Comparison of ENCODE assay signal across 8 mouse cellular contexts in genomic region chr12:76532926-76533376, GRCm38 (mm10). TPM values are rescaled to one million over a fixed set of nuclear protein-coding genes. Genes with fewer than 3 reads are reported as not detected.
DNase-seq lines count a peak whose midpoint lies in the region; ATAC-seq and TF ChIP-seq lines count a peak whose summit lies in the region.

No protein-coding gene starts in this region.

- peak overlapping the region; percentile 81 for H3K4me3 ChIP-seq in spleen, adult 2 months (ENCODE audit: extremely low read depth, insufficient read depth, insufficient read length)
- peak overlapping the region; percentile 52 for H3K4me3 ChIP-seq in intestine, postnatal 0 days (ENCODE audit: low read depth, low read length)
- H3K4me3 ChIP-seq in neural tube, embryonic 12.5 days: peak overlapping the region; percentile 59

- H3K27ac ChIP-seq in spleen, adult 2 months (ENCODE audit: insufficient read depth, low read length): peak overlapping the region; percentile 79
- peak overlapping the region; percentile 95 for H3K27ac ChIP-seq in intestine, postnatal 0 days (ENCODE audit: low read depth, low read length)
- no peak overlapping the region for H3K27ac ChIP-seq in neural tube, embryonic 12.5 days

- H3K9ac ChIP-seq in intestine, postnatal 0 days (ENCODE audit: low read depth, low read length): peak overlapping the region; percentile 59; the same call in 1 of the 2 replicates
- H3K9ac ChIP-seq in neural tube, embryonic 12.5 days: peak overlapping the region; percentile 56

- peaks cover 2% of the 10 kb centered on the region; the same call in 1 of the 2 replicates for H3K27me3 ChIP-seq in spleen, adult 2 months (ENCODE audit: control insufficient read depth, insufficient read depth, low read length)
- H3K27me3 ChIP-seq in intestine, postnatal 0 days (replicated peaks; ENCODE audit: control insufficient read depth, insufficient read depth, low read length): no peaks in the 10 kb centered on the region
- peaks cover 56% of the 10 kb centered on the region for H3K27me3 ChIP-seq in neural tube, embryonic 12.5 days (replicated peaks)

- peak; percentile 63 for ATAC-seq in intestine, postnatal 0 days
- peak; percentile 19; the same call in 1 of the 2 replicates for ATAC-seq in neural tube, embryonic 12.5 days (ENCODE audit: low FRiP score, low read depth)

- peak overlapping the region; percentile 80 for H3K4me2 ChIP-seq in intestine, postnatal 0 days (replicated peaks; ENCODE audit: low read depth)
- H3K4me2 ChIP-seq in neural tube, embryonic 12.5 days (replicated peaks): peak overlapping the region; percentile 97

- peaks cover 28% of the 10 kb centered on the region; the same call in 1 of the 2 replicates for H3K4me1 ChIP-seq in spleen, adult 2 months (ENCODE audit: control insufficient read depth, insufficient read depth, insufficient read length)
- peaks cover 8% of the 10 kb centered on the region for H3K4me1 ChIP-seq in intestine, postnatal 0 days (replicated peaks; ENCODE audit: control insufficient read depth, insufficient read depth, low read length)
- H3K4me1 ChIP-seq in neural tube, embryonic 12.5 days: peaks cover 14% of the 10 kb centered on the region

- no peak for TF ChIP-seq CTCF in spleen, adult 2 months (IDR thresholded peaks at IDR 0.05; ENCODE audit: extremely low read depth, insufficient read depth, insufficient read length, insufficient replicate concordance)
- TF ChIP-seq CTCF in intestine, postnatal 0 days (IDR thresholded peaks at IDR 0.05; ENCODE audit: low read depth): 0 out of 2 replicates have a peak, but pooled peaks have one; percentile 6

- H3K9me3 ChIP-seq in intestine, postnatal 0 days (ENCODE audit: control insufficient read depth): no peaks in the 10 kb centered on the region
- H3K9me3 ChIP-seq in neural tube, embryonic 12.5 days: no peaks in the 10 kb centered on the region

- under 1% methylated on average over 31 of the region's 31 CpGs for WGBS in spleen, adult 2 months
- under 1% methylated on average over 31 of the region's 31 CpGs for WGBS in intestine, postnatal 0 days
- WGBS in neural tube, embryonic 12.5 days: under 1% methylated on average over 31 of the region's 31 CpGs

- TF ChIP-seq POLR2A in spleen, adult 2 months (IDR thresholded peaks at IDR 0.05; ENCODE audit: low read depth, low read length): no peak

- H3K36me3 ChIP-seq in spleen, adult 2 months (ENCODE audit: control insufficient read depth, insufficient read depth, low read length): no peaks in the 10 kb centered on the region
- H3K36me3 ChIP-seq in intestine, postnatal 0 days (ENCODE audit: control insufficient read depth, insufficient read depth): no peaks in the 10 kb centered on the region
- H3K36me3 ChIP-seq in neural tube, embryonic 12.5 days: no peaks in the 10 kb centered on the region

- DNase-seq in cerebellum, adult 9-10 months: peak; percentile 59
- DNase-seq in cerebellum, adult 9-11 months: no peak
- DNase-seq in spleen, adult 2 months (ENCODE audit: low read depth in 1 of 2, low spot score in 2 of 2): peak in 1 of 2 experiments; percentile 18
- no peak for DNase-seq in spleen, postnatal 4 days (ENCODE audit: low spot score in 2 of 2)
- no peak for DNase-seq in urinary bladder, postnatal 25 days (ENCODE audit: low spot score)
- DNase-seq in left cerebral cortex, adult 11 months (ENCODE audit: low spot score): no peak

RNA-seq across cellular contexts. Expression of gene Plekhg3, which starts 2.3 kb away (rescaled TPM):
- polyA plus RNA-seq in spleen, adult 2 months (2012; rRNA removed): 15.3 and 17.3 TPM in 2 replicates
- 5.7 and 7.5 TPM in 2 replicates for polyA plus RNA-seq in intestine, postnatal 0 days (2015; fragmentation: Nextera tagmentation; extraction: Ambion mirVana)
- polyA plus RNA-seq in neural tube, embryonic 12.5 days (2016; fragmentation: Nextera tagmentation; extraction: Ambion mirVana): 1.9 and 2.0 TPM in 2 replicates
